Mouse (Mus musculus) CH12.LX (cell line): ENCODE measurements around the gene Tob1. TPM values are rescaled to one million over a fixed set of nuclear protein-coding genes. Genes with fewer than 3 reads are reported as not detected.

Source experiments
- DNase-seq: peaks from one replicate; pipeline ENCODE4 v3.0.0-alpha.2; 2013; ENCODE audit errors: extremely low read depth
- H3K27ac ChIP-seq: 2 replicates; pipeline ENCODE4 v1.5.1; 2012; ENCODE audit warnings: low read depth, mild to moderate bottlenecking, control low read depth, moderate library complexity; ENCODE audit not compliant: insufficient read depth
- H3K27me3 ChIP-seq: replicated peaks from 2 replicates; pipeline ENCODE3; 2012; ENCODE audit warnings: inconsistent platforms
- H3K36me3 ChIP-seq, 2 experiments: replicated peaks in 1 of 2; 2 replicates each; pipeline versions ENCODE3 to v1.6.1; 2012; ENCODE audit warnings: inconsistent platforms in 1 of 2, low read length in 1 of 2, mild to moderate bottlenecking in 1 of 2, mixed read lengths in 1 of 2, moderate library complexity in 1 of 2; ENCODE audit not compliant: control insufficient read depth in 1 of 2, insufficient read depth in 1 of 2
- H3K4me1 ChIP-seq, 2 experiments: 2 replicates each; pipeline ENCODE4 v1.6.1; 2012; ENCODE audit warnings: inconsistent platforms in 1 of 2, moderate library complexity in 1 of 2; ENCODE audit not compliant: insufficient read depth in 2 of 2, control insufficient read depth in 1 of 2
- H3K4me2 ChIP-seq: 2 replicates; pipeline ENCODE4 v1.6.1; 2012; ENCODE audit warnings: low read depth, mild to moderate bottlenecking, control low read depth; ENCODE audit not compliant: poor library complexity, insufficient read depth, severe bottlenecking
- H3K4me3 ChIP-seq, 3 experiments: fragments of 150-350 bp in 1 of 3; sonication (generic) in 1 of 3; replicated peaks in 1 of 3; 2 replicates each; pipeline versions ENCODE3 to v1.5.1; 2011 to 2012; ENCODE audit warnings: low read depth in 2 of 3, low read length in 2 of 3, mild to moderate bottlenecking in 2 of 3, moderate library complexity in 2 of 3, control low read depth in 1 of 3, improper control_type of control experiment in 1 of 3, inconsistent platforms in 1 of 3, mixed read lengths in 1 of 3; ENCODE audit not compliant: poor library complexity in 1 of 3
- H3K79me2 ChIP-seq: replicated peaks from 2 replicates; pipeline ENCODE4 v1.6.1; 2012; ENCODE audit warnings: mild to moderate bottlenecking, moderate library complexity; ENCODE audit not compliant: control insufficient read depth, poor library complexity, insufficient read depth, severe bottlenecking; ENCODE audit errors: extremely low read depth
- H3K9ac ChIP-seq: 2 replicates; pipeline ENCODE4 v1.6.1; 2012; ENCODE audit warnings: low read depth, mild to moderate bottlenecking, control low read depth, moderate library complexity; ENCODE audit not compliant: insufficient read depth
- H3K9me3 ChIP-seq: replicated peaks from 2 replicates; pipeline ENCODE3; 2012; ENCODE audit warnings: low read length, inconsistent platforms, mixed read lengths
- E2F4 ChIP-seq: IDR thresholded peaks from 2 replicates; pipeline ENCODE4 v1.6.1; 2011; ENCODE audit warnings: low read depth, low read length, improper control_type of control experiment; ENCODE audit not compliant: insufficient replicate concordance
- ELF1 ChIP-seq: IDR thresholded peaks from 2 replicates; pipeline ENCODE4 v1.6.1; 2014; ENCODE audit warnings: low read depth, mild to moderate bottlenecking, inconsistent platforms, low read length, improper control_type of control experiment
- EP300 ChIP-seq: IDR thresholded peaks from 2 replicates; pipeline ENCODE4 v1.6.1; 2011; ENCODE audit warnings: low read length, improper control_type of control experiment
- HCFC1 ChIP-seq: IDR thresholded peaks from 2 replicates; pipeline ENCODE4 v1.6.1; 2012; ENCODE audit warnings: low read depth, mild to moderate bottlenecking, inconsistent platforms, low read length, improper control_type of control experiment
- MAX ChIP-seq: IDR thresholded peaks from 2 replicates; pipeline ENCODE4 v1.6.1; 2011; ENCODE audit warnings: low read length, improper control_type of control experiment
- MXI1 ChIP-seq: IDR thresholded peaks from 2 replicates; pipeline ENCODE4 v1.6.1; 2011; ENCODE audit warnings: mild to moderate bottlenecking, low read depth, low read length, improper control_type of control experiment
- MYC ChIP-seq: IDR thresholded peaks from 2 replicates; pipeline ENCODE4 v1.6.1; 2011; ENCODE audit warnings: low read depth, mild to moderate bottlenecking, improper control_type of control experiment, low read length
- NELFE ChIP-seq: IDR thresholded peaks from 2 replicates; pipeline ENCODE4 v1.6.1; 2011; ENCODE audit warnings: low read depth, low read length, improper control_type of control experiment
- RCOR1 ChIP-seq: conservative IDR thresholded peaks from 2 replicates; pipeline ENCODE4 v1.6.1; 2012; ENCODE audit warnings: low read depth, mild to moderate bottlenecking, inconsistent platforms, low read length, improper control_type of control experiment
- SMC3 ChIP-seq: IDR thresholded peaks from 2 replicates; pipeline ENCODE4 v1.6.1; 2011; ENCODE audit warnings: low read depth, low read length, improper control_type of control experiment
- TBP ChIP-seq: conservative IDR thresholded peaks from 2 replicates; pipeline ENCODE4 v1.6.1; 2011; ENCODE audit warnings: low read depth, low read length, improper control_type of control experiment
- TCF12 ChIP-seq: IDR thresholded peaks from 2 replicates; pipeline ENCODE4 v1.6.1; 2014; ENCODE audit warnings: low read depth, mild to moderate bottlenecking, inconsistent platforms, low read length, improper control_type of control experiment
- USF2 ChIP-seq: conservative IDR thresholded peaks from 2 replicates; pipeline ENCODE4 v1.6.1; 2011; ENCODE audit warnings: low read depth, low read length, improper control_type of control experiment
- ZC3H11A ChIP-seq: IDR thresholded peaks from 2 replicates; pipeline ENCODE4 v1.6.1; 2012; ENCODE audit warnings: low read depth, mild to moderate bottlenecking, inconsistent platforms, low read length, improper control_type of control experiment
- ZNF384 ChIP-seq: IDR thresholded peaks from 2 replicates; pipeline ENCODE4 v1.6.1; 2012; ENCODE audit warnings: low read depth, low read length, improper control_type of control experiment, inconsistent platforms
- dilution Hi-C: fragments of 300-500 bp; cut with MboI; formaldehyde crosslinking; loops from 2 replicates; pipeline ENCODE4 v1.14.3; 2020; ENCODE audit warnings: low sequenced_read_pairs; ENCODE audit not compliant: extremely low pct_unique_long_range_greater_than_20kb, extremely low pct_ligation_motif_present
- in situ Hi-C: fragments of 300-500 bp; cut with MboI; formaldehyde crosslinking; loops from 3 replicates; pipeline ENCODE4 v1.14.3; 2019; ENCODE audit warnings: low sequenced_read_pairs, low pct_ligation_motif_present, low pct_unique_long_range_greater_than_20kb, mixed read lengths
- polyA plus RNA-seq: library from polyadenylated mRNA; unstranded; fragments of >175 nt; gene quantifications from 2 replicates; pipeline ENCODE4 v1.2.1, GENCODE M21; 2012; ENCODE audit warnings: low read depth; ENCODE audit not compliant: insufficient read length
- total RNA-seq, 2 experiments: library from RNA; depleted of rRNA; stranded (reverse); fragments of 300-350 nt in 1 of 2; fragments of >200 nt in 1 of 2; gene quantifications; 2 replicates each; pipeline ENCODE4 v1.2.3; 2012 to 2014

The Tob1 gene
- total and polyA plus RNA-seq, 3 experiments = 9.0 to 14.3 (median 10.6) TPM

DNA sequence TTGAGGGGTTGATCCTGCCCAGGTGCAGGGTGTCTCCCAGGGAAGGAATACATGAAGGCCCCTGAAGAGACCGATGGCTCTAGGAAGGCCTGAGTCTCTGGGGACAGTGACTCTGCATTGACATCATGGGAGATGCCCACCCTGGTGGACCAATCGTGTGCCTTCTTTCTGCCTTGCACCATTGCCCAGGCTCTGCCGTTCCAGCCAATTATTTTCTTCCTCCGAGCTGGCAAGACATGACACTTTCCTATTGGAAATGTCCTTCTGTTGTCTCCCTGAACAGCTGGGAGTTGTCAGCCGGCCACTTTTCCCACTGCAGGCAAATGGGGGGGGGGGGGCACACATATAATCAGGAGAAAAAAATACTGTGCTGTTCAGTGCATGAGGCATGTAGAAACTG, 43.0 kb upstream of the Tob1 start:
- H3K4me3 ChIP-seq = no peak overlapping the region
- dilution Hi-C loops (no loop called here), in situ Hi-C loops (no loop called here)
- H3K79me2 ChIP-seq = no peaks in the 10 kb centered on the region
- H3K9ac ChIP-seq = no peak overlapping the region
- no peak for TF ChIP-seq MXI1
- TF ChIP-seq TCF12 = no peak
- H3K4me2 ChIP-seq = no peak overlapping the region
- peaks cover 16% of the 10 kb centered on the region for H3K27me3 ChIP-seq
- no peaks in the 10 kb centered on the region for H3K36me3 ChIP-seq
- H3K27ac ChIP-seq = no peak overlapping the region
- DNase-seq = peak; percentile 21
- peaks cover 12% of the 10 kb centered on the region for H3K9me3 ChIP-seq
- H3K4me1 ChIP-seq = peaks cover 16 to 18% of the 10 kb centered on the region in 2 experiments

- H3K4me3 ChIP-seq = no peak overlapping the region
- no peak overlapping the region for H3K27ac ChIP-seq
- H3K4me1 ChIP-seq = peaks cover 7 to 8% of the 10 kb centered on the region in 2 experiments; a peak in 3 of 4 replicates
- H3K9ac ChIP-seq = no peak overlapping the region
- H3K79me2 ChIP-seq = no peaks in the 10 kb centered on the region
- H3K27me3 ChIP-seq = peaks cover 16% of the 10 kb centered on the region
- H3K4me2 ChIP-seq = no peak overlapping the region
- in situ Hi-C loops = no loop called here
- dilution Hi-C loops = no loop called here
- H3K36me3 ChIP-seq = no peaks in the 10 kb centered on the region
- TF ChIP-seq USF2 = no peak
- no peak for TF ChIP-seq MAX
- TF ChIP-seq ZNF384 = no peak
- no peak for TF ChIP-seq RCOR1
- no peak for TF ChIP-seq ELF1
- TF ChIP-seq NELFE = no peak
- TF ChIP-seq MYC = no peak
- H3K9me3 ChIP-seq = peaks cover 12% of the 10 kb centered on the region
- DNase-seq = no peak
Observed at GRCm38 (mm10) chr11:94169596-94169995, 41.7 kb upstream of the Tob1 start.

- H3K9me3 ChIP-seq = peaks cover 12% of the 10 kb centered on the region
- DNase-seq = no peak
- no peak overlapping the region for H3K9ac ChIP-seq
- dilution Hi-C loops = no loop called here
- H3K4me1 ChIP-seq = peaks cover 8 to 13% of the 10 kb centered on the region in 2 experiments; a peak in 3 of 4 replicates
- no peaks in the 10 kb centered on the region for H3K79me2 ChIP-seq
- no peak overlapping the region for H3K4me2 ChIP-seq
- in situ Hi-C loops = no loop called here
- no peak overlapping the region for H3K27ac ChIP-seq
- H3K27me3 ChIP-seq = peaks cover 16% of the 10 kb centered on the region
- H3K36me3 ChIP-seq = no peaks in the 10 kb centered on the region
- H3K4me3 ChIP-seq = no peak overlapping the region
- no peak for TF ChIP-seq ZNF384
- TF ChIP-seq E2F4 = no peak
- no peak for TF ChIP-seq NELFE
- no peak for TF ChIP-seq ZC3H11A
- TF ChIP-seq EP300 = no peak
- no peak for TF ChIP-seq SMC3
- TF ChIP-seq MXI1 = no peak
- no peak for TF ChIP-seq TBP
- TF ChIP-seq HCFC1 = no peak
Observed at GRCm38 (mm10) chr11:94171691-94172090, 39.6 kb upstream of the Tob1 start.
